Mouse (Mus musculus): ENCODE measurements around the gene Fggy.

Fggy gene

GRCm38 (mm10) chr4:95666896-95667295 lies 109.6 kb downstream of the Fggy start:
- DNase-seq = no peak

DNA sequence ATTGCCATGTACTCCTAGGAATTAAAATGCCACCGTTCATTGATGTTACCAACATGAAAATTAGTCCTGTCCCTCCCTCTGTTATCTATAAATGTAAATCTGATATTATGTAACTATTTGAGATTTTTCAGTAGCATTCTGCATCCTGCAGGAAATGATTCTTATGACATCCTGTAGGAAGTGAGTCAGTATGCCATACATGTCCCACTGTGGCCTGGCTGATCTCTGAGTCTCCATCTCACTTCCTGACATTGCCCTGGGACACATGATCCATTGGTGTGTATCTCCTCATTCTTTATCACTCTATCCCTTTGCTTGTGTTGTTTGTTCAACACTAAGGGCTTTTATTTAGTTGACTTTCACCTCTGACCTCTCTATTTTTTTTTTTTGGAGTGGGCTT lies 110.3 kb downstream of the Fggy start:
- DNase-seq = no peak

DNA sequence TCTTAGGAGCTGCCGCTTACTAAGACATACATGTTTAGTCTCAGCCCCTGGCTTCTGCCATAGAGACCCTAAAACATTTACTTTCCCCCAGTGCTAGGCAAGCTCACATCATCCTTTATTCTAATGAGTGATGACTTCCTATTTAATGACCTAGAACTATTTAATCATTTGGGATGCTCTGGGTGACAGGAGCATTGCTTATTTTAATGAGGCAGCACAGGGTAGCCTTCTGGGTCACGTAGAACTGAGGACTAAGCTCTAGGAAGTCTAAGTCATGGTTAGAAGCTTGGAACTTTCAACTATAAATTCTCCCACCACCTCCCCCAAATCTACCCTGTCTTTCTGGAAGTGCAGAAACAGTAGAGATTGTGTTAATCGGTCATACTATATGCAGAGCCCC lies 111.2 kb downstream of the Fggy start:
- DNase-seq = no peak

- no peak for DNase-seq
Measured at GRCm38 (mm10) chr4:95669336-95669735, 112.0 kb downstream of the Fggy start.

GRCm38 (mm10) chr4:95670559-95670958 lies 113.3 kb downstream of the Fggy start:
- no peak for DNase-seq

- DNase-seq = no peak
Measured at GRCm38 (mm10) chr4:95672039-95672438, 114.7 kb downstream of the Fggy start.

DNA sequence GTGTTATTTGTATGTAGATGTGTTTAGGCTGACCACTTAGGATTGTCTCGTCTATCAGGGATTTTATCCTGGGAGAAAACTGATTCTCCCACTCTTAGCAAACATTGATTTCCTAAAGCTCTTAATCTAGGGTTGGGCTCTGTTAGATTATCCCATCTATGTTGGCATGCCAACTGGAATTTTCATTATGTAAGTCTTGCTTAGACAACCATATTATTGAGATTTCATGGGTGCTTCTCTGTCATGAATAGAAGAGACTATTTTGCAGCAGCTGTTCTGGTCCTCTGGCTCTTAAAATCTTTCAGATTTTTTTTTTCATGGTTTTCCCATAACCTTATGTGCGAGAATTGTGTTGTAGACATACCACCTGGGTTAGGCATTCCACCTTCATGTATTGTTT lies 119.1 kb downstream of the Fggy start:
- DNase-seq = no peak

- no peak for DNase-seq
Measured at GRCm38 (mm10) chr4:95680756-95681449, 123.6 kb downstream of the Fggy start.

GRCm38 (mm10) chr4:95684522-95685080 lies 127.3 kb downstream of the Fggy start:
- peak; percentile 37 for DNase-seq

- DNase-seq = no peak
Measured at GRCm38 (mm10) chr4:95686775-95687174, 129.5 kb downstream of the Fggy start.

DNA sequence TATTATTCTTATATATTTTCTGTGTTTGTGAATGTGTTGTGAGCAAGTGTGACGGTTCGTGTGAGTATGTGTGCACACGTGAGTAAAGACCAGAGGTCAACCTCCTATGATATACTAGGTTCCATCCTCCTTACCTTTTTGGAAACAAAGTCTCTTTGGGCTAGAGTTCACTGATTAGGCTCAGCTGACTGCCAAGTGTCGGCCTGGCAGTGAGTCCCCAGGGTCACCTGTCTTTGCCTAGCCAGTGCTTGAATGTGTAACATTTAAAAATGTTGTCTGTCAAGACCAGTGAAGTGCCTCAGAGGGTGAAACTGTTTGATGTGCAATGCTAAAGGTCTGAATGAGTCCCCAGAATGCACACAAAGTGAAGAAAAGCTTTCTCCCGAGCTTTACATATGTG lies 130.0 kb downstream of the Fggy start:
- no peak for DNase-seq

- DNase-seq = no peak
Measured at GRCm38 (mm10) chr4:95688159-95688558, 130.9 kb downstream of the Fggy start.

- peak; percentile 71 for DNase-seq
Measured at GRCm38 (mm10) chr4:95700366-95700765, 143.1 kb downstream of the Fggy start.

DNA sequence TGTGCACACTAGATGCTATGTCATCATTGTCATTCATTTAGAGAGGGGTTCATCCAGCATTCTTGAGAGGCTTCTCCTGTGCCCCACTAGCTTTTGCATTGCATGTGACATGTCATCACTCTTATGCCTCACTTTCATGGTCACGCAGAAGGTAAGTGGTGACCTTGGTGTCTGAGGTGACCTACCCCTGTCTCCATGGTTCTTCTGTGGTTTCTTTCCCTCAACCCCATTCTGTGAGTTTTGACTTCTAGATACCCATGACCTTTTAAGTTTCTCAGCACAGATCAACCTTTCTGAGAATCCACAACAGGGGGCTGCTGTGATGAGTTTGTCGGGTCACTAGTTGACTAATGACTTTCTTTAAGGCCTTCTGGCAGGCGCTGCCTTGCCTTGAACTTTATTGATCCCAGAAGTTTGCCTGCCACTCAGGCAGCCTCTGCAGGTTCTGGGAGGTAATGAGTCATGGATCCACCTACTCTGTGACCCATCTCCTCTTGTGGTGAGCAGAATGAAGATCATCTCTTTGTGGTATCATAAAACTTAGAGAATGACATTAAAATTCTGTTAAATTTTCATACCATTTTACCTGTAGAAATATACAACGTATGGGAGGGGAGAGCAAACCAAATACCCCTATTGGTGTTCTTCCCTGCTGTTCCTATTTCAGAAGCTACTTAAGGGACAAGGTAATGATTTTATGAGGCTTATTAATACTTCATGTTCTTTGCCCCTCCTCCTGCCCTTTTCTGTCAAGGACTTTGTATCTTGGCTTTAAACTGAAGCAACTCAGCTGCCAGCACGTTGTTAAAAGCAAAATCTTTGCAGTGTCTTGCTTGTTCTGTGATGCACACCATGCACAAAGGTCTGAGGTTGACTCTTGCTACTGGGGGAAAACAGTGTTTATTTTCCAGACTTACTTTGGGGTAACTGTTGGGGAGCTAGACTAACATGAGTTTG lies 150.9 kb downstream of the Fggy start:
- DNase-seq = peak; percentile 83

DNA sequence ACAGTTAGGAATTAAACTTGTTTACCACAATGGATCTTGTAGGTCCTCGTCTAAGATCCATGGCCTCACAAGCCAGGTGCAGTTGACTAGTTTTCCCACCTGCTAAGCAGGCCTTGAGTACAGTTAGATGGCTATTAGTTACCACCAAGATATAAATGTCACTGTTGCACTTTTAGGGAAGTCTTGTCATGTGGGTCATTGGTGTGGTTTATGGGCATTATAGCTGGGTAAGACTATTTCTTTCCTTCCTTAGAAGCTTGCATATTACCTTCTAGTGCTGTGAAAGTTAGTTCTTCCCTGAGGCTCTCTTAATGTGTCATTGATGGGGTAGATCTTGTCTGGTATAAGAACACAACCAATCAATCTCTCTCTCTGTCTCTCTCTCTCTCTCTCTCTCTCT lies 152.4 kb downstream of the Fggy start:
- no peak for DNase-seq

DNA sequence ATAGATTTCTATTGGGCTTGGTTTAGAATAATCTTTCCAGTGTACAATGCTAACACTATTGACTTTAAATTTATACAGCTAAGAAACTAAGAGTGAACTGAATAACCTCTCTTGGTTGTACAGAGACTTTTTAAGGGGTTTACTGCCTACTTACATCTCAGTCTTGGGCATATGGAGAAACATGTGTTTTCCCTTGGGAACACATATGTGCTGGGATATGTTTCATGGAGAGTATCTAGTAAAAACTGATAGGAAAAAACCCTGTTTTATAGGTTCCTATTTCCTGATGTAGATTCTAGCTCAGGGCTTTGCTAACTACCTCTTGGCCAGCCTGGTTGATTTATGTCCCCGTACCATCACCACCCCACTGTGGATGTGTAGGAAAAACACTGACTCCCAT lies 155.5 kb downstream of the Fggy start:
- DNase-seq = no peak

DNA sequence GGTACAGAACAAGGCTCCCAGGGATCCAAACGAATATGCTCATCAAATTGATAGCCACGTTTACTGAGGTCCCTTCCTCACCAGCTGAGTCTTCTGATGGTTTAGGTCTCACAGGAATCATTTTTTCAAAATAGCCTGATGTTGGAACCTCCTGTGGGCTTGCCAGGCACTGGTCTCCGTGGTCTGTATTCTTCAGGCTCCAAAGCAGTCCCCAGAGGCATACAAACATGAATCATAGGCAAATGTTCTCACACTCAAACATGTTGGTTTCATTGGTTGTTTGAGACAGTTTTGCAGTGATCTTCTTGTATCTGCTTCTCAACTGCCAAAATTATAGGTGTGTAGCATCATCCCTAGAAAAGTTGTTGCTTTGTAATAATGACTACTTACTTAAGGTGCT lies 156.0 kb downstream of the Fggy start:
- DNase-seq = no peak

GRCm38 (mm10) chr4:95716137-95716536 lies 158.8 kb downstream of the Fggy start:
- DNase-seq = no peak

GRCm38 (mm10) chr4:95723615-95724014 lies 166.3 kb downstream of the Fggy start:
- no peak for DNase-seq

GRCm38 (mm10) chr4:95726361-95726760 lies 169.1 kb downstream of the Fggy start:
- DNase-seq = no peak

- no peak for DNase-seq
Measured at GRCm38 (mm10) chr4:95729142-95729826, 172.0 kb downstream of the Fggy start.

DNA sequence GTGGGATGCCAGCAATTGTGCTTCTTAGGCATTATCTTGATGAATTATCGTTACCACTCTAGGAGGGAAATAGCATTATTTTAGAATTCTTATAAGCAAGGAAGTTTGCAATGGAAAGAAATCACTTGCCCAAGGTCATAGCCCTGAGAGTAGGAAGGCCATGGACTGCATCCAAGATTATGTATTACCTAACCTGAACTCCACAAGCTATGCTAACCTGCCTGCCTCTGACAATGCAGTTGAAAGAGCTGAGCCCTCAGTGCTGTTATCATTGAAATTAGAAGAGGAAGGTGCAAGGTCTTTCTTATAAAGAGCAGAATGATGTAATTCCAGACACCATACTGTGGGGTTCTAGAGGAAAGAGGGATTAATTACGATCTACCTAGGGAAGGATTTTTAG lies 173.8 kb downstream of the Fggy start:
- peak; percentile 89 for DNase-seq
